Mouse (Mus musculus) G1E (cell line): Measurements from ENCODE around the gene Pon1. TPM values are rescaled to one million over a fixed set of nuclear protein-coding genes. Genes with fewer than 3 reads are reported as not detected.

ENCODE experiments used
- ATAC-seq: 2 replicates; pipeline ENCODE4 v1.8.0; 2016; ENCODE audit warnings: mild to moderate bottlenecking; ENCODE audit not compliant: insufficient number of reproducible peaks, poor library complexity, low FRiP score, severe bottlenecking; ENCODE audit errors: extremely low read depth
- DNase-seq: peaks from one replicate; pipeline ENCODE4 v3.0.0; 2012; ENCODE audit warnings: low spot score
- H3K27me3 ChIP-seq: 2 replicates; pipeline ENCODE4 v1.6.1; 2012; ENCODE audit warnings: mild to moderate bottlenecking, low read length, inconsistent platforms; ENCODE audit not compliant: insufficient read depth
- H3K36me3 ChIP-seq: replicated peaks from 2 replicates; pipeline ENCODE3; 2012; ENCODE audit warnings: mild to moderate bottlenecking, inconsistent platforms
- H3K4me1 ChIP-seq: 2 replicates; pipeline ENCODE4 v1.6.1; 2012; ENCODE audit warnings: low read depth, low read length, inconsistent platforms, mixed read lengths; ENCODE audit not compliant: insufficient read depth
- H3K4me3 ChIP-seq: 2 replicates; pipeline ENCODE4 v1.5.1; 2012; ENCODE audit warnings: low read depth, mild to moderate bottlenecking, inconsistent platforms, low read length, moderate library complexity, mixed read lengths
- H3K9me3 ChIP-seq: replicated peaks from 2 replicates; pipeline ENCODE4 v1.6.1; 2012; ENCODE audit warnings: inconsistent platforms
- CTCF ChIP-seq: IDR thresholded peaks from 2 replicates; pipeline ENCODE4 v1.5.1; 2012; ENCODE audit warnings: low read depth, low read length, inconsistent platforms, mixed read lengths
- GATA1 ChIP-seq: IDR thresholded peaks from 2 replicates; pipeline ENCODE4 v1.6.1; 2012; ENCODE audit warnings: borderline replicate concordance, low read length, inconsistent platforms, mixed read lengths
- GATA2 ChIP-seq: IDR thresholded peaks from 2 replicates; pipeline ENCODE4 v1.6.1; 2012; ENCODE audit warnings: low read depth, low read length, inconsistent platforms, borderline replicate concordance
- POLR2AphosphoS5 ChIP-seq: IDR thresholded peaks from 2 replicates; pipeline ENCODE4 v1.6.1; 2012; ENCODE audit warnings: low read depth, low read length, inconsistent platforms; ENCODE audit not compliant: insufficient replicate concordance
- TAL1 ChIP-seq: conservative IDR thresholded peaks from 2 replicates; pipeline ENCODE4 v1.6.1; 2012; ENCODE audit warnings: low read depth, low read length, inconsistent platforms, mixed read lengths
- polyA plus RNA-seq: library from polyadenylated mRNA; stranded (reverse); fragments of >175 nt; gene quantifications from 2 replicates; pipeline ENCODE4 v1.2.3, GENCODE M21; 2012
- total RNA-seq, 2 experiments: library from RNA; stranded (forward) in 1 of 2; stranded (reverse) in 1 of 2; fragments of 200-1000 nt in 1 of 2; fragments of >200 nt in 1 of 2; fragmentation: Nextera tagmentation in 1 of 2; gene quantifications; 2 replicates each; pipeline ENCODE4 v1.2.3; 2014 to 2017

Gene Pon1
- total and polyA plus RNA-seq, 3 experiments: 0.16 TPM; not detected in 2

GRCm38 (mm10) chr6:5149941-5150340, 43.8 kb downstream of the Pon1 start:
- TF ChIP-seq CTCF (no peak), TAL1 (no peak), POLR2AphosphoS5 (no peak), GATA1 (no peak)
- peaks cover 13% of the 10 kb centered on the region for H3K4me1 ChIP-seq
- H3K9me3 ChIP-seq: no peaks in the 10 kb centered on the region
- peaks cover 11% of the 10 kb centered on the region for H3K27me3 ChIP-seq
- H3K4me3 ChIP-seq: no peak overlapping the region
- H3K36me3 ChIP-seq: no peaks in the 10 kb centered on the region
- ATAC-seq: no peak
- DNase-seq: no peak

GRCm38 (mm10) chr6:5147488-5148142, 46.1 kb downstream of the Pon1 start:
- no peak overlapping the region for H3K4me3 ChIP-seq
- peak; percentile 34 for ATAC-seq
- peaks cover 12% of the 10 kb centered on the region for H3K4me1 ChIP-seq
- H3K9me3 ChIP-seq: no peaks in the 10 kb centered on the region
- no peak for DNase-seq
- TF ChIP-seq GATA2 (no peak), CTCF (no peak), POLR2AphosphoS5 (no peak), TAL1 (no peak), GATA1 (no peak)
- H3K36me3 ChIP-seq: no peaks in the 10 kb centered on the region
- H3K27me3 ChIP-seq: peaks cover 16% of the 10 kb centered on the region

- Histone ChIP-seq H3K4me3 (no peak overlapping the region), H3K27me3 (peaks cover 43% of the 10 kb centered on the region), H3K9me3 (no peaks in the 10 kb centered on the region), H3K4me1 (peaks cover 4% of the 10 kb centered on the region; the same call in 1 of the 2 replicates), H3K36me3 (no peaks in the 10 kb centered on the region)
- DNase-seq (no peak), ATAC-seq (no peak)
- TF ChIP-seq GATA2 (no peak), TAL1 (no peak), CTCF (no peak)
These were observed 54.1 kb downstream of the Pon1 start for GRCm38 (mm10) chr6:5139666-5140065.

GRCm38 (mm10) chr6:5138875-5139631, 54.7 kb downstream of the Pon1 start:
- Histone ChIP-seq H3K4me1 (peaks cover 4% of the 10 kb centered on the region; the same call in 1 of the 2 replicates), H3K27me3 (peaks cover 43% of the 10 kb centered on the region), H3K4me3 (no peak overlapping the region), H3K36me3 (no peaks in the 10 kb centered on the region), H3K9me3 (no peaks in the 10 kb centered on the region)
- ATAC-seq (no peak), DNase-seq (no peak)
- no peak for TF ChIP-seq CTCF
- TF ChIP-seq GATA2: no peak
- TF ChIP-seq POLR2AphosphoS5: no peak
- no peak for TF ChIP-seq GATA1
- no peak for TF ChIP-seq TAL1

GRCm38 (mm10) chr6:5136046-5136445, 57.7 kb downstream of the Pon1 start:
- Histone ChIP-seq H3K4me3 (no peak overlapping the region), H3K36me3 (no peaks in the 10 kb centered on the region), H3K9me3 (no peaks in the 10 kb centered on the region), H3K4me1 (peaks cover 4% of the 10 kb centered on the region; the same call in 1 of the 2 replicates), H3K27me3 (peaks cover 37% of the 10 kb centered on the region)
- no peak for ATAC-seq
- TF ChIP-seq CTCF (no peak), POLR2AphosphoS5 (no peak), TAL1 (no peak), GATA2 (no peak), GATA1 (no peak)
- DNase-seq: no peak

GRCm38 (mm10) chr6:5134986-5135385, 58.8 kb downstream of the Pon1 start:
- ATAC-seq (no peak), DNase-seq (no peak)
- H3K4me3 ChIP-seq: no peak overlapping the region
- no peaks in the 10 kb centered on the region for H3K9me3 ChIP-seq
- no peak for TF ChIP-seq TAL1
- no peak for TF ChIP-seq POLR2AphosphoS5
- no peak for TF ChIP-seq GATA1
- TF ChIP-seq CTCF: no peak
- no peak for TF ChIP-seq GATA2
- no peaks in the 10 kb centered on the region for H3K36me3 ChIP-seq
- peaks cover 31% of the 10 kb centered on the region for H3K27me3 ChIP-seq
- H3K4me1 ChIP-seq: no peaks in the 10 kb centered on the region; the same call in 1 of the 2 replicates
